Mouse (Mus musculus) monocyte, adult 2 months (primary cell): Measurements from ENCODE around the gene Slc22a14.
"Not testable (repeated sequence)": the region's sequence is repeated elsewhere in the genome, so short reads cannot be mapped to it uniquely, and the experiment has no call there.

Experiments
- DNase-seq, 2 experiments: peaks; one replicate each; pipeline ENCODE4 v3.0.0; 2022; ENCODE audit warnings: low spot score in 2 of 2, low read depth in 1 of 2

The Slc22a14 gene

GRCm38 (mm10) chr9:119265373-119266120 lies 99.8 kb downstream of the Slc22a14 start:
- peak in 1 of 2 experiments; percentile 11 for DNase-seq

- no peak for DNase-seq
Measured at GRCm38 (mm10) chr9:119263067-119263466, 102.3 kb downstream of the Slc22a14 start.

GRCm38 (mm10) chr9:119260825-119261224 lies 104.5 kb downstream of the Slc22a14 start:
- DNase-seq: no peak

GRCm38 (mm10) chr9:119258785-119259184 lies 106.6 kb downstream of the Slc22a14 start:
- DNase-seq: no peak

- no peak for DNase-seq
Measured at GRCm38 (mm10) chr9:119258128-119258527, 107.2 kb downstream of the Slc22a14 start.

GRCm38 (mm10) chr9:119256161-119256560 lies 109.2 kb downstream of the Slc22a14 start:
- no peak for DNase-seq

GRCm38 (mm10) chr9:119255096-119255495 lies 110.3 kb downstream of the Slc22a14 start:
- no peak for DNase-seq

GRCm38 (mm10) chr9:119254187-119254586 lies 111.2 kb downstream of the Slc22a14 start:
- DNase-seq: no peak

GRCm38 (mm10) chr9:119247996-119248395 lies 117.4 kb downstream of the Slc22a14 start:
- DNase-seq: no peak

GRCm38 (mm10) chr9:119246826-119247225 lies 118.5 kb downstream of the Slc22a14 start:
- no peak for DNase-seq

- DNase-seq: no peak
Measured at GRCm38 (mm10) chr9:119243981-119244380, 121.4 kb downstream of the Slc22a14 start.

- DNase-seq: no peak
Measured at GRCm38 (mm10) chr9:119241169-119241865, 124.0 kb downstream of the Slc22a14 start.

- DNase-seq: no peak
Measured at GRCm38 (mm10) chr9:119240286-119240997, 124.9 kb downstream of the Slc22a14 start.

- DNase-seq: no peak
Measured at GRCm38 (mm10) chr9:119239274-119239673, 126.1 kb downstream of the Slc22a14 start.

GRCm38 (mm10) chr9:119238796-119239195 lies 126.6 kb downstream of the Slc22a14 start:
- DNase-seq: no peak

GRCm38 (mm10) chr9:119231552-119231951 lies 133.8 kb downstream of the Slc22a14 start:
- no peak for DNase-seq

GRCm38 (mm10) chr9:119230829-119231228 lies 134.5 kb downstream of the Slc22a14 start:
- no peak for DNase-seq

- no peak for DNase-seq
Measured at GRCm38 (mm10) chr9:119220249-119220648, 145.1 kb downstream of the Slc22a14 start.

GRCm38 (mm10) chr9:119219667-119220066 lies 145.7 kb downstream of the Slc22a14 start:
- no peak for DNase-seq

GRCm38 (mm10) chr9:119215341-119215740 lies 150.0 kb downstream of the Slc22a14 start:
- DNase-seq: not testable (repeated sequence)

- DNase-seq: no peak
Measured at GRCm38 (mm10) chr9:119214601-119215000, 150.8 kb downstream of the Slc22a14 start.

- DNase-seq: no peak
Measured at GRCm38 (mm10) chr9:119212996-119213395, 152.4 kb downstream of the Slc22a14 start.
